Mouse (Mus musculus): ENCODE measurements around the gene Ptgis. TPM values are rescaled to one million over a fixed set of nuclear protein-coding genes. Genes with fewer than 3 reads are reported as not detected.

Gene Ptgis
- polyA plus RNA-seq, 1 experiment from 2014 or later = 23.9 TPM

DNA sequence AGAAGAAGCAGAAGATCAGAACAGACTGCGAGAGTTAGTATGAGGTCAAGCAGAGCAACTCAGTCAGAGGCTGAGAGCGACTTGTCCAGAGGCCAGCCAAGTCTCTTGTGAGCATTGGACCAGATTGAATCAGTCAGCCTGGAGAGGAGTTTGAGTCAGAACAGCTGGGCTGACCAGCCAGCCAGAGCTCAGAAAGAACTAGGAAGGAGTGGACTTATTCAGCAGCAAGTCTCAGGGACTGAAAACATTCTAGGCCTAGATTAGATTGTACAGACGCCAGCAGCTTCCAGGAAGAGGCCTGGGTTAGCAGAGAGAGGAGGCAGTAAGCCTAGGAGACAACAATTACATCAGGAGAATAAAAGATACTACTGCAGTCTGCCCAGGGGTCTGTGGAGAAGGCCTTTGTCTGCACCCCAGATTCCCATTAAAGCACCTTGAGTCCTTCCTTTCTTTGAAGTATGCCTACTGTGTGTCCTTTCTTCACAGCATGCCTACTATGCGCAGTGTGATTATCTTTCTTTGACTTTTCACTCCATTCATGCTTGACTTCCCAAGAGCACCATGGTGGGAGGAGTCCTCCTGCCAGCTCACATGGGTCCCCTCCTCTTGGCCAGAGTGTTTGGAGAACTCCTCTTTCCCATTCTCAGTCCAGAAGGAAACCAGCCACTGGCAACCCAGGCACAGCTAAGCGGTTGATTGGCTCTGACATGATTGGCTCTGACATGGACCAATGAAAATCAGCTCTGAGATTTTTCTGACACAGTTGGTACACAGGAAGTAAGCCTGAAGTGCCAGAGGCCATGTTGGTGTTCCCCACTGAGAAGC lies 67.1 kb downstream of the Ptgis start:
- H3K27me3 ChIP-seq = peaks cover 17% of the 10 kb centered on the region
- H3K4me2 ChIP-seq = no peak overlapping the region
- H3K9me3 ChIP-seq = no peaks in the 10 kb centered on the region
- ATAC-seq (ENCODE audit: insufficient number of reproducible peaks, insufficient read depth, low FRiP score, low TSS enrichment, low read depth) = no peak
- no peaks in the 10 kb centered on the region for H3K36me3 ChIP-seq
- H3K4me1 ChIP-seq (replicated peaks) = peaks cover 7% of the 10 kb centered on the region
- H3K9ac ChIP-seq (replicated peaks) = no peak overlapping the region
- no peak overlapping the region for H3K27ac ChIP-seq
- WGBS = 86% methylated on average over 5 of the region's 5 CpGs
- H3K4me3 ChIP-seq (replicated peaks) = no peak overlapping the region

DNA sequence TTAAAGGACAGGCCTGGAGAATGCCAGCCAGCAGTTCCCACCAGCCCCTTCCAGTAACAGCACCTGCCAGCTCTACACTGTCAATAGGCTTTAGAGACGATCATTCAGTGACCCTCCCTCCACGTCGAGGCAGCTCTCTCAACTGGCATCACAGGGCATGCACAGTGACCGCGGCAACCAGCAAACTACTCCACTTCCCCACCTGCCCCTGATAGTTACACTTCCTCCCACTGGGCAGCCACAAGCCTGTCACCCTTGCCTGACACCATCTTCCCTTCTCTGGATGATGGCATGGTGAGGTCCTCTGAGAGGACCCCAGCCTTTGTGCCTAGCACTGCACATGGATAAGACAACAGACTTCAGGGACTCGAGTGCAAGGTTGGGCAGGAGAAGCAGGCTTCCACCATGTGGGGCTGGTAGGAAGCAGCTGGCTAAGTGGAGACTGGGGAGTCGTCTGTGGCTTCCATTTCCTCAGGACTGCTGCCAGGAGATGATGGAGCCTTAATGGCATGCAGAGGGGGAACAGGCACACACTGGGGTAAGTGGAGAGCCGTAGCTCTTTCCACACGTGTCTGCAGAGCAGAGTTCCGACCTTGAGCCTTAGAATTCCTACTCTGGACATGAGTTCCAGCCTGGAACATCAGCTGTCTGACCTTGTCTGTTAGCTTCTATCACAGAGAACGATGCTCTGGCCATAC lies 72.7 kb downstream of the Ptgis start:
- H3K4me2 ChIP-seq = no peak overlapping the region
- H3K9ac ChIP-seq (replicated peaks) = no peak overlapping the region
- peak overlapping the region; percentile 53; the same call in 1 of the 2 replicates for H3K27ac ChIP-seq
- H3K36me3 ChIP-seq = no peaks in the 10 kb centered on the region
- H3K4me1 ChIP-seq (replicated peaks) = peaks cover 24% of the 10 kb centered on the region
- H3K9me3 ChIP-seq = no peaks in the 10 kb centered on the region
- no peak for ATAC-seq (ENCODE audit: insufficient number of reproducible peaks, insufficient read depth, low FRiP score, low TSS enrichment, low read depth)
- no peak overlapping the region for H3K4me3 ChIP-seq (replicated peaks)
- H3K27me3 ChIP-seq = peaks cover 16% of the 10 kb centered on the region; the same call in 1 of the 2 replicates
- WGBS = 56% methylated on average over 11 of the region's 11 CpGs

DNA sequence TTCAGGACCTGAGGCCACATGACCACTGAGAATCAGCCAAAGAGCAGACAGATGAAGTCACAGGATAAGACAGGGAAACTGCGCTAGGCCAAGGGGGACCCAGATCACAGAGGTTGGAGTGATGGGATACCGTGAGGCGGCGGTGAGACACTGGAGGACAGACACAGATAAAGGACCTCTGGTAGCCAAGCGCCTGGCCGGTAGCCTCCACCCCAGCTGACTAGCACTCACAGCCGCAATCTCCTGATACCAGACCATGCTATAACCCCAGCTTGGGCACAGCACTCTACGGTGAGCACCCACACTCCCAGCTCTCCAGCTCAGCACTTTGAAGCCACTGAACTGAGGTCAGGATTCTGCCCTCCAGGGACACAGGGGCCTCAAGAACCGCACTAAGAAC lies 76.8 kb downstream of the Ptgis start:
- peaks cover 7% of the 10 kb centered on the region for H3K27me3 ChIP-seq
- no peaks in the 10 kb centered on the region for H3K9me3 ChIP-seq
- ATAC-seq (ENCODE audit: insufficient number of reproducible peaks, insufficient read depth, low FRiP score, low TSS enrichment, low read depth) = no peak
- no peaks in the 10 kb centered on the region for H3K36me3 ChIP-seq
- H3K9ac ChIP-seq (replicated peaks) = no peak overlapping the region
- 85% methylated on average over 9 of the region's 9 CpGs for WGBS
- H3K4me1 ChIP-seq (replicated peaks) = peaks cover 24% of the 10 kb centered on the region
- H3K27ac ChIP-seq = no peak overlapping the region
- no peak overlapping the region for H3K4me3 ChIP-seq (replicated peaks)
- H3K4me2 ChIP-seq = no peak overlapping the region

DNA sequence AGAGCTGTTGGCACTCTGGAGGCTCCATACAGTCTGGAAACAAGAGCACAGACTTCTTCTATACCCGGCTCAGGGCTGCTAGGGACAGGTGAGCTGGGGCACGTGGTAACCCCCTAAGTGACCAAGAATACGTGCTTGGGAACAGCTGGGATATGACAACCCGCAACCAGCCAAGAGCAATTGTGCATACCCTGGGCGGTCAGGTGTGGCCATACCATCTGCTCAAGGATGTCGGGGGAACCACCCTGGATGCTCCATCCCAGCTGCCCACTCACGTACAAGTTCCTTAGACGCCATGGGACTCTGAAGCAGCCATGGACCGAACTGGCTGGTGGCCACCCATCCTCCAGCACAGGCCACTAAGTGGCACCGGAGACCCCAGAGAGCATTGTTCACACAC lies 77.3 kb downstream of the Ptgis start:
- peak overlapping the region; percentile 72 for H3K27ac ChIP-seq
- no peak for ATAC-seq (ENCODE audit: insufficient number of reproducible peaks, insufficient read depth, low FRiP score, low TSS enrichment, low read depth)
- H3K4me3 ChIP-seq (replicated peaks) = no peak overlapping the region
- H3K9me3 ChIP-seq = no peaks in the 10 kb centered on the region
- H3K9ac ChIP-seq (replicated peaks) = no peak overlapping the region
- WGBS = 91% methylated on average over 10 of the region's 10 CpGs
- peaks cover 6% of the 10 kb centered on the region for H3K27me3 ChIP-seq
- no peaks in the 10 kb centered on the region for H3K36me3 ChIP-seq
- H3K4me2 ChIP-seq = no peak overlapping the region
- peaks cover 19% of the 10 kb centered on the region for H3K4me1 ChIP-seq (replicated peaks)

DNA sequence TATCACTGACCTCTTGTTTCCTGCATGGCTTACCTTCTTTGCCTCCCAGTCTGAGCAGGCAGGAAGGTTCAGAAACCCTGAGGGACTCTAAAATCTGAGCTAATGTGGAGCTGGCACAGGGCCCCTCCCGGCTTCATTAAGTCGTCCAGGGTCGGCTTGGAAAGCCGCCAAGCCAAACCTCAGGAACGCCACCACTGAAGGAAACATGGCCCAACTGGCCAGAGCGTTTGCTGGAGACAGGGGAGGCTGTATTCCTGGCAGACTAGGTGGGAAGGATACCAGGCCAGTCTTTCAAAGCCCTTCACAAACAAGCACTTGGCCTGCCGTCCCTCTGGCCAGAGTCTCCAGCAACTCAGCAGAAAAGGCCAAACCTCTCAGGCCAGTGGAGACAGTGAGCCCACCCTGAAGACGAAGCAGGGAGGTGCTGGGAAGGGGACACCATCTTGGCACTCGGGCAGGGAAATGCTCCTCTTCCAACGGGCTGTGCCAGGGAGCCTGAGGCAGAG lies 77.8 kb downstream of the Ptgis start:
- Histone ChIP-seq H3K4me3 (replicated peaks) (no peak overlapping the region), H3K27ac (peak overlapping the region; percentile 72), H3K36me3 (no peaks in the 10 kb centered on the region), H3K27me3 (peaks cover 5% of the 10 kb centered on the region), H3K9ac (replicated peaks) (0 out of 2 replicates have a peak overlapping the region, but pooled peaks have one; percentile 1), H3K4me2 (no peak overlapping the region), H3K4me1 (replicated peaks) (peaks cover 14% of the 10 kb centered on the region), H3K9me3 (no peaks in the 10 kb centered on the region)
- 66% methylated on average over 10 of the region's 10 CpGs for WGBS
- ATAC-seq (ENCODE audit: insufficient number of reproducible peaks, insufficient read depth, low FRiP score, low TSS enrichment, low read depth) = peak; percentile 70; the same call in 1 of the 2 replicates

DNA sequence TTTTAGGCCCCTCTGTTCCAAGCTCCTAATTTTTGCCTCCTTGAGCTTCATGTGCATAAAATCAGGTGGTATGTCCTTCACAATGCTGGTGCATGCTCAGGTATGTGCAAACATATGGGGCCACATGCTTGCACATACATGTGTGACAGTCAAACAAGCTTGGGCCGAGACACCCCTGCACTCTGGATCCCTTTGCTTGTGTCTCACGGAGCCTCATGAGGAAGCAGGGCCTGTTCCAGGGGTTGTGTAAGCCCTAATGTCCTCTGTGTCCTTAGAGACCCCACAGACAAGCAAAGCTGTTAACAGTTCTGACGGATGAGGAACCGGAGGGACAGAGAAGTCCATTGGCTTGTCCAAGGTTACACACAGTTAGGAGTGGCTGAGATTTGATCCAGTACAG lies 80.7 kb downstream of the Ptgis start:
- peaks cover 18% of the 10 kb centered on the region for H3K4me1 ChIP-seq (replicated peaks)
- H3K27me3 ChIP-seq = peaks cover 6% of the 10 kb centered on the region
- no peaks in the 10 kb centered on the region for H3K36me3 ChIP-seq
- H3K27ac ChIP-seq = no peak overlapping the region
- no peak overlapping the region for H3K4me2 ChIP-seq
- WGBS = 93% methylated on average over 4 of the region's 4 CpGs
- no peaks in the 10 kb centered on the region for H3K9me3 ChIP-seq
- H3K9ac ChIP-seq (replicated peaks) = no peak overlapping the region
- ATAC-seq (ENCODE audit: insufficient number of reproducible peaks, insufficient read depth, low FRiP score, low TSS enrichment, low read depth) = no peak
- H3K4me3 ChIP-seq (replicated peaks) = no peak overlapping the region

DNA sequence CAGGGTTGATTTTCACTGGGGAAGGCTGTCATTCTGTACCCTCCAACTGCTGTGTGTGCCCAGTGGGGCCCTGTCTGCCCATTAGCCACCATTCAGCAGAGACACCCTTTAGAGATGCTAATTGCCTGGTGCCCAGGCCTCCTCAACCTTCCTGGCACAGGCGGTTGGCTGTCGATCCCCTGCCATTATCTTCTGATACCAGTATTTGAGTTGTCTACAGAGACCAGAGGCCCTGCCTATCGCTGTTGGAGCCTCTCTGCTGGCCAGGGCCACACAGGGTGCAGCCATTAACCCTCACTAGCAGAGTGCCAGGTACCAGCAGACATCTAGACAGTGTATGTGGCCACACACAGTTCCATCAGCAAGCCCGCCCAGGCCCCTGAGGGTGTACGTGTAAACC lies 81.6 kb downstream of the Ptgis start:
- Histone ChIP-seq H3K36me3 (no peaks in the 10 kb centered on the region), H3K4me3 (replicated peaks) (no peak overlapping the region), H3K4me2 (no peak overlapping the region), H3K9ac (replicated peaks) (no peak overlapping the region), H3K27me3 (peaks cover 6% of the 10 kb centered on the region), H3K4me1 (replicated peaks) (peaks cover 18% of the 10 kb centered on the region), H3K9me3 (no peaks in the 10 kb centered on the region), H3K27ac (no peak overlapping the region)
- ATAC-seq (ENCODE audit: insufficient number of reproducible peaks, insufficient read depth, low FRiP score, low TSS enrichment, low read depth) = no peak
- 87% methylated on average over 5 of the region's 5 CpGs for WGBS

DNA sequence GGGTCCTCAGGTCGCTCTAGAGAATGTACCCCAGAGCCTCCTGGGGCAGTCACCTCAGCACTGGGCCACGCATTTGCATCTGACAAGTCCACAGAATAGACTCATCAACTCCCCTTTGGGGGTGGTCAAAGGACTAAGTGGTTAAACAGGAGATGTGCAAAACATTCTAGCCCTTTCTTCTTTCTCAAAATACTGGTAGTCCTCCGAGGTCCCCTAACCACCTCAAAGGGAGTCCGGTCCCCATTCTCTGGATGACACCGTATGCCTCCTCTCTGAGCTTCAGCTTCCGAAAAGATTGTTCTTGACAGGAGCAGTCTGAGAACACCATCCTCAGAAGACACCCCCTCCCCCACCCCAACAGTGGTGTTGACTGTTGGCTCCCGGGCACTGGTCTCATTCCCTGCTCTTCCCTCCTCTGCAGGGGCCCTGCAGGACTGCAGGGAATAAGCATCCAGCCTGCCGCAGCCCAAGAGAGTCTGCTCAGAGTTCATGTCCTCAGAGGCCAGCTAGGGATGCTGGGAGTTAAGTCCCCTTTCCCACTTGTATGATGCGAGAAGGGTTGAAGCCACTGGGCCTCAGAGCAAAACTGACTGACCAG lies 84.2 kb downstream of the Ptgis start:
- no peak for ATAC-seq (ENCODE audit: insufficient number of reproducible peaks, insufficient read depth, low FRiP score, low TSS enrichment, low read depth)
- no peak overlapping the region for H3K9ac ChIP-seq (replicated peaks)
- peaks cover 8% of the 10 kb centered on the region; the same call in 1 of the 2 replicates for H3K4me1 ChIP-seq (replicated peaks)
- H3K36me3 ChIP-seq = no peaks in the 10 kb centered on the region
- H3K4me2 ChIP-seq = no peak overlapping the region
- H3K9me3 ChIP-seq = 0 out of 2 replicates have a peak, but pooled peaks cover under 1% of the 10 kb centered on the region
- no peak overlapping the region for H3K4me3 ChIP-seq (replicated peaks)
- peaks cover 10% of the 10 kb centered on the region for H3K27me3 ChIP-seq
- 41% methylated on average over 9 of the region's 9 CpGs for WGBS
- no peak overlapping the region for H3K27ac ChIP-seq

DNA sequence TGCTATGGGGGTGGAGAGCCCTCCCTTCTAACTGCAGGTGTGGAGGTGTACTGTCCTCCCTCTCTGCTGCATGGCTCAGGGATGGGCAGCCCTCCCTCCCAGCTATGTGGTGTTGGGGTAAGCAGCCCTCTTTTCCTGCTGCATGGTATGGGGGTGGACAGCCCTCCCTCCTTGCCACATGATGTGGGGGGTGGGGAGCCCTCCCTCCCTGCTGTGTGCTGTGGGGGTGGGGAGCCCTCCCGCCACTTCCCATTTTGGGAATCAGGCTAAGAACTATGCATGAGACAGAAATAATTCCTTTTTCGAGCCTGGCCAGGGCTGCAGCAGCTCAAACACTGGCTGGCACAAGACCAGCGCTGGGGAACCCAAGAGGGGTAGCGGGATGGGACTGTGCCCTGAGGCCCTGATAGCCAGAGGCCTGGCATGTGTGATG lies 84.8 kb downstream of the Ptgis start:
- Histone ChIP-seq H3K4me1 (replicated peaks) (peaks cover 8% of the 10 kb centered on the region; the same call in 1 of the 2 replicates), H3K36me3 (no peaks in the 10 kb centered on the region), H3K27me3 (peaks cover 10% of the 10 kb centered on the region), H3K4me3 (replicated peaks) (no peak overlapping the region), H3K9me3 (0 out of 2 replicates have a peak, but pooled peaks cover 7% of the 10 kb centered on the region), H3K27ac (no peak overlapping the region), H3K4me2 (no peak overlapping the region), H3K9ac (replicated peaks) (no peak overlapping the region)
- no peak for ATAC-seq (ENCODE audit: insufficient number of reproducible peaks, insufficient read depth, low FRiP score, low TSS enrichment, low read depth)
- WGBS = 64% methylated on average over 4 of the region's 4 CpGs

DNA sequence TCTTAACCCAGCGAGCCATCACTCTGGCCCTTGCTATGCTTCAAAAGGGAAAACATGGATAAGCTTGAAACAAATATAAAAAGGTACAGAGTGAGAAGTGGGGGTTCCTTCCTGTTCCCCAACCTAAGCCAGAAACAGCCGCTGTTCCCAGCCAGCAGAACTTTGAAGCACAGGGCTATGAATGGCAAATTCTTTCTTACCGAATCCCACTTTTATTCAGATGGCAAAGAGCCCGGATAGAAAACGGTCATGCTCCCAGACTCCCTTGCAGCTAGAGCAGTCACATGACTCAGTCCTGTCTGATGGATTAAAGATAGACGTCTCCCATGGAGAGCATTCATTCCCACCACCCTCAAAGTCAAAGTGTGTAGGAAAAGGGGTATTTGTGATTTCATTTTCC lies 89.5 kb downstream of the Ptgis start:
- Histone ChIP-seq H3K4me2 (no peak overlapping the region), H3K27ac (no peak overlapping the region), H3K4me1 (replicated peaks) (peaks cover 8% of the 10 kb centered on the region; the same call in 1 of the 2 replicates), H3K9me3 (peaks cover 12% of the 10 kb centered on the region; the same call in 1 of the 2 replicates), H3K36me3 (no peaks in the 10 kb centered on the region), H3K9ac (replicated peaks) (no peak overlapping the region), H3K4me3 (replicated peaks) (no peak overlapping the region), H3K27me3 (peaks cover 14% of the 10 kb centered on the region; the same call in 1 of the 2 replicates)
- 90% methylated on average over 6 of the region's 6 CpGs for WGBS
- ATAC-seq (ENCODE audit: insufficient number of reproducible peaks, insufficient read depth, low FRiP score, low TSS enrichment, low read depth) = no peak

DNA sequence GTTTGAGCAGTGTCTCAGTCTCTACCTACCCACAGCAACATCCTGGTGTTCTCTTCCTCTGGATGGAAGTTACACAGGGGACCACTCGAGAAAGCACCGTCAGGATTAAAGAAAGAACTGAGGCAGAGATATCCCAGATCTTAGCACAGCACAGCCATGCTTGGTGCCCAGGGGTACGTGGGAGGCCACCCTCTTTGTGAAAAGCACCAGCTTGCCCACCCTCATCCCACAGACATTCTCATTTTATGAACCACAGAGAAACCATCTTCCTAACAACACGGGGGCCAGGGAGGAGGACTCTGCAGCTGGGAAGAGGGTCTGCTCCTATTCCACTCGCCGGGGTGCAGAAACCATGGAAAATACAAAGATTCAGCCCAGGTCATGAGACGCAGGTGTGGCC lies 90.3 kb downstream of the Ptgis start:
- 92% methylated on average over 7 of the region's 7 CpGs for WGBS
- Histone ChIP-seq H3K4me3 (replicated peaks) (no peak overlapping the region), H3K27ac (no peak overlapping the region), H3K9me3 (peaks cover 12% of the 10 kb centered on the region; the same call in 1 of the 2 replicates), H3K4me2 (no peak overlapping the region), H3K36me3 (no peaks in the 10 kb centered on the region), H3K27me3 (peaks cover 17% of the 10 kb centered on the region), H3K9ac (replicated peaks) (no peak overlapping the region), H3K4me1 (replicated peaks) (peaks cover under 1% of the 10 kb centered on the region; the same call in 1 of the 2 replicates)
- ATAC-seq (ENCODE audit: insufficient number of reproducible peaks, insufficient read depth, low FRiP score, low TSS enrichment, low read depth) = no peak
